Mouse (Mus musculus) left cerebral cortex, postnatal 14 days (tissue): ENCODE measurements around the gene Naa35. TPM values are rescaled to one million over a fixed set of nuclear protein-coding genes. Genes with fewer than 3 reads are reported as not detected.
A peak's percentile ranks its signal among the peaks of the same experiment; 100 is the strongest.

Experiments used
- DNase-seq, 2 experiments: peaks; one replicate each; pipeline ENCODE4 v3.0.0; 2021 to 2022; ENCODE audit warnings: low spot score in 2 of 2, mixed read lengths in 1 of 2
- intact Hi-C: fragments of 180-260 bp; cut with DNase I; formaldehyde crosslinking; loops from one replicate; pipeline ENCODE4 v1.15.1; 2025
- long read RNA-seq, 2 experiments: library from polyadenylated mRNA; stranded (forward); transcript quantifications; one replicate each; pipeline ENCODE4 v2.0.0; 2021
- total RNA-seq, 2 experiments: library from RNA; stranded (reverse); gene quantifications; 2 replicates each; pipeline ENCODE4 v1.2.3; 2021

The Naa35 gene
- 10 to 100 TPM; 89.8 to 98.0 TPM for total RNA-seq
- long read RNA-seq, experiment 1, transcript Naa35-201 (23 exons, 3,793 nt): major isoform, 40 of 56 reads
- long read RNA-seq, experiment 1, partial matches to known transcripts: 8 of 56 reads
- long read RNA-seq, experiment 1, other reads (novel, unspliced or antisense): 8 of 56 reads
- long read RNA-seq, experiment 2, transcript Naa35-201 (23 exons, 3,793 nt): major isoform, 48 of 65 reads
- long read RNA-seq, experiment 2, partial matches to known transcripts: 4 of 65 reads
- long read RNA-seq, experiment 2, other reads (novel, unspliced or antisense): 13 of 65 reads

DNA sequence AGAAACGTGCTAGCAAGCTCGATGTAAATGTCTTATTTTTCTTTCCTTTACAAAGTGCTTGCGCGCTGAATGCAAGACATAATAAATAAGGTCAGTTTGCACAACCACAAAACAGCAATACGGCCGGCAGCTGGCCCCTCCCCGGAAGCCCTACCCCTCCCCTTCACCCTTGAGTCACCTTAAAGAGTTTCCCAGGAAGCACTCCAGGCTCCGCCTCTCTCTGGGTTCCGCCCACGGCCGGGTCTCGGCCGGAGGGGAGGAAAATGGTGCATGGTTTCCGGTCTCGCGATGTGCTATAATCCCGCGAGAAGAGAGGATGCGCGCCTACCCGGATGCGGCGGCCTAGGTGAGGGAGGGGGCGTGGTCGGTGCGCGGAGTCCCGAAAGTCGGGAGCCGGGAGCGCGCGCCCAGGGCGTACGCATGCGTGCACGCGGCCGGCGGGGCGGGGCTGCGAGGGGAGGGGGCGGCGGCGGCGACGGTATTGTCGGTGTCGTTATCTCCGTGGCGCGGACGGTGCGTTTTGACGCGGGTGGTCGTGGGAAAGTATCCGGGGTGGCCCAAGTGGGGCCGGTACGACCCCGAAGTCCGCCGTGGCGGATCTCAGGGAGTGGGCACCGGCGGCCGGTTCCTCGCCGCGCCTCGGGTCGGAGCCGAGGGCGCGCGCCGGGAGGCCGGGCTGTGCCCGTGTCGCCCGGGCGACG, at the start of gene Naa35, which contains the start of gene Agtpbp1:
TSS of gene Naa35 (plus strand) at position 313 of the 701 bp plus-strand sequence.
TSS of gene Agtpbp1 (minus strand) at position 281 of the 701 bp plus-strand sequence.
- peak; percentile 99 to 100 for DNase-seq
- intact Hi-C loops: loop anchor here (1.0 kb wide), 2 partner anchors 25 to 28 kb away; no protein-coding TSS in a partner anchor

DNA sequence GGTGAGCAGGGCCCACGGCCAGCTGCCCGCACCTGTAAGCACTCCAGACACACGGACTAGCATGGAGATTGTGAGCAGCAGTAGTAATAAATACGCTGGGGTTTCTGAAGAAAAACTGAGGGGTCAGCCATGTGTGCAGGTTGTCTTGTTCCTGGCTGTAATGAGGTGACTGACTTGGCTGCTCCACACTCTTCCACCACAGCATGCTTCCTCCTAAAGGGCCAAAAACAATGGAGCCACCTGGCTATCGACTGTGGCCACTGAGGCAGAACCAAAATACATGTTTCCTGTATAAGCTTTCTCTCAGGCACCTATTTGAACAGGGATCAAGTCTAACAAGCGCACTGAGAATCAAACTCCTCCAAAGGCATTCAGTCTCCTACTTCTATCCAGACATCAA, 49.3 kb upstream of the Naa35 start:
- DNase-seq: no peak
- intact Hi-C loops: loop anchor here (10.0 kb wide), 1 partner anchor 189 kb away; no protein-coding TSS in a partner anchor

DNA sequence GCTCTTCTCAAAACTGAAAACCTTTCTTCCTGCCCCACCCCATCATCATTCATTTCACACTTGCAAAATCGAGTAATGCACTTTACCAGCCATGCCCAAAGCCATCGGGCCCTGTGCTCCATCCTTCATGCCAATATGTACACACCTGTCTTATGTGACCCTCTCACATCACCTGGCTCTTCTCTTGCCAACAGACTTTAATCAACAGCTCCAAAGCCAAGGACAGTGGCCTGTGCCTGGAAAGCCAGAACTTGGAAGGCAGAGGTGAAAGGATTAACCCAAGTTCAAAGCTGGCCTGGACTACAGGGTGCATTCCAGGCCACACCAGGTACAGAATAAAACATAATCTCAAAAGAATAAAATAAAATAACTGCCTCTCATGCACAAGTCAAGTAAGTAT, 48.4 kb upstream of the Naa35 start:
- intact Hi-C loops: loop anchor here (10.0 kb wide), 1 partner anchor 188 kb away; no protein-coding TSS in a partner anchor
- DNase-seq: no peak

DNA sequence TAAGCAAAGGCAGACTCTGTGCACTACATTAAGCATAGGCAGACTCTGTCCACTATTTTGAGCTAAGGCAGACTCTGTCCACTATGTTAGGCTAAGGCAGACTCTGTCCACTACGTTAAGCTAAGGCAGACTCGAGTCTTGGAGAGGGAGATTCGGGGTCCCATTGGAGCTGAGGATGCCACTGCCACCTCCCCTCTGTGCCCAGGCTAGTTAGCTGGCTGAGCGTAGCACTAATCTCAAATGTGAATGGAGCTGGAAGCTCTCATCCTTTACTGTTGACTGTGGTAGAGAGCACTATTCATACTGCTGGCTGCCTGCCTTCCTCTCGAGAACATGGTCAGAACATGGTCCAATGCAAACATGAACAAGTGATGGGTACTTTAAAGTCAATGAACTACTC, 46.4 kb upstream of the Naa35 start:
- intact Hi-C loops: loop anchor here (10.0 kb wide), 1 partner anchor 186 kb away; no protein-coding TSS in a partner anchor
- DNase-seq: no peak

DNA sequence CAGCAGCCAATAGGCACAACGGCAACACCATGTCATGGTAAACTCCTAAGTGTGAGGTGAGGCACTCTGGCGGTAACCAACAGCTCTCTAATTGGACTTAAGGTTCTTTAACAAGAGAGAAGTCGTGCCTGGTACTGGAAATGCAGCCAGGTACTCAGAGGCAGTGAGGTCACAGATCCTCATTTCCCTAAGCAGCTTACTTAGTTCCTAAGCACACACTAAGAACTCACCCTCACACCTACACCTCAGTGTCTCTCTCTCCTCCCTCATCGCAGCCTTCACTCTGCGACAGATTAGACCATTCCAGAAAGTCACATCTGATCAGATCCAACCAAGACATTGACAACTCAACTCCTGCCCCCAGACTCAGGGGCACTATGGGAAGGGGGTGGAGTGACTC, 45.0 kb upstream of the Naa35 start:
- DNase-seq: no peak
- intact Hi-C loops: loop anchor here (5.0 kb wide), 1 partner anchor 38 kb away; no protein-coding TSS in a partner anchor

DNA sequence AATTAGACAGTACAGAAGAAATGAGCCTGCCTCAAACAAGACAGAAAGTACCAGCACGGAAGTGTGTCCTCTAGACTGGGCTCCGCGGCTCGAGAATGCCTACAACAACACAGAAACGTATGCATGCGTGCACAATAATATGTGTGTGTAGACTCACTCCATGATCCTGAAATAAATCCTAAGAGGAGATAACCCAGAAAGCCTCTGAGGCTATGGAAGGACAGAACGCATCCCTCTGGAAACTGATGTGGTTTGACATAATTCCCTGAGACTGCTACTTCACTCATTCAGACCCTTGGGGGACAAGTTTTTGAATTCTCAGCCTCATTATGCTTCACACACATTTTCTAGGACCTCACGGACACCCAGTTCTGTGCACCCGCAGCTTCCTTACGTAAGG, 42.6 kb upstream of the Naa35 start:
- no peak for DNase-seq
- intact Hi-C loops: loop anchor here (5.0 kb wide), 1 partner anchor 40 kb away; no protein-coding TSS in a partner anchor

DNA sequence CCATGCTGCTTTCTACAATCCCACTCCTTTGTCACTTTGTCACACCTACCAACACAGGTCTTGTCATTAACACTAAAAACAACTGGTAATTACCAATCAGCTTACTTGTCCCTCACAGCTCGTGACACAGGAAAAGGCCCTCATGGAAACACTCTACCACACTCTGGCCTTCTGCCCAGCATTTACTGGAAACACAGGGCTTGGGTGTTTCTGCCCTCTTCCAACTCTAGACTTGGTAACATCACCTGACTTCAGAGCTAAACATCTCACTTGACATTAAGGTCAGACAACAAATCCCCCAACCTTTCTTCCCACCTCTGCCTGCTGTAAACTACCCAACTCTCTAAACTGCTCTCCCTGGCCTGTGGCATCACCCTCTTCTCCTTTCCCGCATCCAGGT, 38.0 kb upstream of the Naa35 start:
- intact Hi-C loops: no loop called here
- no peak for DNase-seq

DNA sequence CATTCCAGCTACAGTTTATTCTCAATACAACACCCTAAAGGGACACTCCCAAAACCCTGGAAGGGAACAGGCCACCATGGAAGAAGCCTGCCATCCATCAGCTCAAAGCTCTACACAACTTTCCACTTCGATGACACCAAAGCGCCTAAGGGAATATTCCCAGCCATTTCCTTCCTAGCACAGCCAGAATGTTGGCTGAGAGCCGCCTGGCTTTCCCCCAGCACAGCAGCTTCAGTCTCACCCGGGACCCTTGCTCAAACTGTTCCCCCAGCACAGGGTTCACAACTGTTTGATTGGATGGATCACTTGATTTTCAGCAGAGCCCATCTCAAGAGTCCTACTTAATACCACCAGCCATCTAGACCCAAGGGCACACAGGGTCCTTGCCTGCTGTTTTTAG, 37.3 kb upstream of the Naa35 start:
- no peak for DNase-seq
- intact Hi-C loops: no loop called here

DNA sequence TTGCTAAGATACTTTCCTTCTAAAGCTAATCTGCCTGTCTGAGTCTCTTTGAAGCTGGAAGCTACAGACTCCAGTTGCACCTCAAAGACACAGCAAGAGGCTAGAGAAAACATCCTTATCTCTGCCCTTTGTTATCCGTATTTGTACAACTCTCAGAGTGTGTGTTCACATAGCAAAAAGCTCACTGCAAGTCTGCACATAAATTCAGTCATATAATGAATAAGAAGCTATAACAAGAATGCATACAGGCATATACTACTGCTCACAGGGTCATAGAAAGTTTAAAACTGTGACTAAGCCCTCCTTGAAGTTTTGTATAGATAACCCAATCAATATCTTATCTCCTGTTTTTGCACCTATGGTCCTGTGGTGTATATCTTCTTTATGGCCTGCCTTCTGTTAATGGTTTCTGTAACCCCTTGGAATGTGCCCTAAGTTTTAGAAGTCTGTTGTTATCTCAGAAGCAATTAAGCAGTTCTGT, 35.7 kb upstream of the Naa35 start:
- intact Hi-C loops: no loop called here
- DNase-seq: no peak

DNA sequence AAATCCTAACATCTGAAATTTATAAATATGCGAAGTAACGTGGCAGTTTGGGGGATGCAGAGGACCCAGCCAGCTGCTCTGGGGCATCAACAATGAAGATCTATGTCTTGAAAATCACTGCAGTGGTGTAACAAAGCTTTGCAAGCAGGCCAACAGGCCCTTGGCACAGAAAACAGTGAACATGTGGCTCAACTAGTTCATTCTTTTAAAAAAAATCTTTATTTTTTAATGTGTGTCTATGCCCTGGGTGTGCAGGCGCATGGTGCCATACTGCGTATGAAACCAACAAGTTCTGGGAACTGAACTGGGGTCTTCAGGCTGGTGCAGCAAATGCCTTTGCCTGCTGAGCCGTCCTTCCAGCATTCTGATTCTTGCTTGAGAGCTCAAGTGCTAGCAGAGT, 32.8 kb upstream of the Naa35 start:
- intact Hi-C loops: no loop called here
- DNase-seq: no peak

DNA sequence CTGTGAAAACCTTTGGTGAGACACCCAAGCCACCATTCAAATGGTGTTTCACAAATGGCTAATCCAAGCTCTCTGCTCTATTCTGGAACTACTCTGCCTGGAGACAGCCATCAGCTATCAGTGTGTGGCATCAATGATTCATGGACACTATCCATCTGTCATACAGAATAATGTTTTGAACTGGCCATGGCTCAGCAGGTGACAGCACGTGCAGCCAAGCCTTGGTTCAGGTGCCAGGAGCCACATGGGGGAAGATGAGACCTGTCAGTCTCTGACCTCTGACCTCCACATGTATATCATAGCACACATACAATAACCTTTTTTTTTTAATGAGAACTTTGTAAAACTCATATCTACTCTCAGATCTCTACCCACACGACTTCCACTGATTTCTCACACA, 32.3 kb upstream of the Naa35 start:
- intact Hi-C loops: no loop called here
- DNase-seq: no peak

DNA sequence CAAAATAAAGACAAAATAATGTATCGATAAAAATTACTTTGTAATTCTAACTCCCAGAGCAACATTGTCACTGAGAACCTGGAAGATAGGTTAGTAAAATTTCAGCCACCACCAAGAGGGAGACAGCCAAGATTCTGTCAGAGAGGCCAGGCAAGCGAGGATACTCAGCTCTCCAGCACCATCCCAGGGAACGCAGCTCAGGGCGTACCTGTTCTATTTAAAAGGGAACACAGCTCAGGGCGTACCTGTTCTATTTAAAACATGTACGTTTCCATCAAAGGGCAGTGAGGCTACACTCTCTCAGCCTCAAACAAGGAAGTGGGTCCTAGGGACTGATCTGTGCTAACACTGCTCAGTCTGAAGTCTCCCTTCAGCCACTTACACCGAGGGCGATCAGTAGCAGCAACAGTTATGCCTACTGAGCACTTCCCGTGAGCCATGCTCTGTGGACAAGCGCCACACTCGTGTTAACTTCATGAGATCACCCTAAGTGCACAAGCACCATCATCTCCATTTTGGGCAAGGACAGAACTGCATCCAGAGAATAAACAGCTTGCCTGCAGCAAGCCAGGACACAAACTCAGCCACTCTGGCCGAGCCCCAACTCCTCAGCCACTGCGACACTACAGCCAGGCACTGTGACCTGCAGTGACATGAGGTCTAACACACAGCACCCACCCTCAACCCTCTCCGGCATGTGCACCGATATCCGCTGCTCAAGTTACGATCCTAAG, 30.1 kb upstream of the Naa35 start:
- no peak for DNase-seq
- intact Hi-C loops: no loop called here

DNA sequence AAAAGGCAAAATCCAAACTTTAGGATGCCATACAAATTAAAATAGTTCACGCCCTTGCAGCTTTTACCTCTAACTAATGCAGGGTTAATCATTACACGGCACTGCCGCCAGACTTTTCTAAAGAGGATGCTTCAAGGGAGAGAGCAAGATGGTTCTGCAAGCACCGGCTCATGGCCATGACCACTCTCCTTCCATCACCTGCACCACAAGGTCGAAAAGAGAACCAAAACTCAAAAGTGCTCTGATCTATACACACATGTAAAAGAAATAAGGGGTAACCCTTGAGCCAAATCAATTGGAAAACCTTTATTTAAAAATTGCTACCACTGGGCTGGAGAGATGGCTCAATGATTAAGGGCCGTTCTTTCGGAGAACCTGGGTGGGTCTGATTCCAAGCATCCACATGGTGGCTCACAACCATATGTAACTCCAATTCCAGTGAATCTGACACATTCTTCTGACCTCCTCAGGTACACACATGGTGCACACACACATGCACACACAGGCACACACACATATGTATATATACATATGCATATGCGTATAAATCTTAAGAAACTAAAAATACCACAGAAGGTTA, 29.4 kb upstream of the Naa35 start:
- intact Hi-C loops: no loop called here
- no peak for DNase-seq

DNA sequence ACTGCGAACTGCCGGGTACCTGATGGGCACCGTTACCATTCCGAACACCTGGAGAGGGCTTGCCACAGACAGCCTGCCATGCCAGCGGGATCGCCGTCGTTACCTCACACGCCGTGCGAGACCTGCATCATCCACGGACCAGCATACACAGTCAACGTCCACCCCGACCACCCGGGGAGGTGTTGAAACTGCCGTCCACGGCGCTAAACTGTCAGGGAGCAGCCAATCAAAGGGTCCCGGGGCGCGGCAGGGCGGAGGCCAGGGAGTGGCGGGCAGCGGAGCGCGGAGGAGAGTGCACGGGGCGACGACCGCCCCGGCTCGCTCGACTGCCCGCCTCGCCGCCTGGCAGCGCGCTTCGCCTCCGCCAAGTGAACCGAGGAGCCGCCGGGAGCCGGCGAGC, 28.4 kb upstream of the Naa35 start:
- intact Hi-C loops: loop anchor here (1.0 kb wide), 1 partner anchor 29 kb away; the partner anchor contains the start of genes Agtpbp1 and Naa35
- DNase-seq: peak in 1 of 2 experiments; percentile 37

DNA sequence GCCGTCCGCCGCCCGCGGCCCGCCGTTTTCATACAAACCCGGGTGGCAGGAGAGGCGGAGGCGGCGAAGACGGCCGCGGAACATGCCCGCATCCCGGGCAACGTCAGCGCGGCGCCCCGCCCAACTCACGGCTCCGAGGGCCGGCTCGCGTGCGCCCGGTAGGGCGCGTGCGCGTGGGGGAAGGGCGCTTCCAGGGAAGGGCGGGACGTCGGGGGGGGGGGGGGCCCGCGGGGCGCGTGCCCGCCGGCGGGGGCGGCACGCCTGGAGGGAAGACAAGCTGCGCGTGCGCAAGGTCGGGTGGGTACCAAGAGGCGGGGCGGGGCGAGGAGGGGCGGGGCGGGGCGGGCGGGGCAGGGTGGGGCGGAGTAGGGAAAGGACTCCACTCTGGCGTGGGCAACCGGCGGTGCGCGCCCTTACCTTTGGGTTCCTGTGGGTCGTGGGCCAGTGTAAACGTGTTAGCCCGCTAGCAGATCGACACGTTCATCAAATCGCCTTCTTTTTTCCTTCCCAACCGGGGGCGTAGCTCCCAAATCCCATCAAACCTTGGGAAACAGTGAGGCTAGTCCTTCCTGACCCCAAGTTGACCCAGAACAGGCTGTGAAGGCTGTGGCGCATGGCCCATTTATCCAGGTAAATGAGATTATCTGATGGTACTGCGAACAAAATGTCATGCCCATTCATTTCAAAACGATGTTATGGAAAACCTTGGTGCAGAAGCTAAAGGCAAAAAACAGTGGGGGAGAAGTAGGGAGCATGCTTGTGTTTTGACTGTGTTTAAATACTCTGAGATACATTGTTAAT, 27.7 kb upstream of the Naa35 start:
- intact Hi-C loops: loop anchor here (1.0 kb wide), 1 partner anchor 28 kb away; the partner anchor contains the start of genes Agtpbp1 and Naa35
- peak; percentile 88 to 91 for DNase-seq

DNA sequence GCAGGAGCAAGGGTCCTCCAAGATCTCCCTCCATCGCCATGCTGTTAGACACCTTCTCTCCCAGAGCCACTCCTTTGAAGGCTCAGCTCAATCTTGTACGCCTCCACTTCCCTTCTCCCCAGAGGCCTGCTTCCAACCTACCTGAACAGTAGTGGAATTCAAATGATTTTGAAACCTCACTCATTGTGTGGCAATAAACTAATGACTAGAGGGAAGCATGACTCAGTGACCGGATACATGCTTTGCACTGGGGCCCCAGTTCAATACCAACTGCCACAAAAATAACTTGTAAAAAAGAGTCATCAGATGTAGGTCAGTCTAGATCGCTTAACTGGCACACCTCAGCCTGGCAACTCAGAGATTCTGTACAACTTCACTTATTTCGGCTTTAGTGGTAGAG, 26.3 kb upstream of the Naa35 start:
- intact Hi-C loops: no loop called here
- no peak for DNase-seq

DNA sequence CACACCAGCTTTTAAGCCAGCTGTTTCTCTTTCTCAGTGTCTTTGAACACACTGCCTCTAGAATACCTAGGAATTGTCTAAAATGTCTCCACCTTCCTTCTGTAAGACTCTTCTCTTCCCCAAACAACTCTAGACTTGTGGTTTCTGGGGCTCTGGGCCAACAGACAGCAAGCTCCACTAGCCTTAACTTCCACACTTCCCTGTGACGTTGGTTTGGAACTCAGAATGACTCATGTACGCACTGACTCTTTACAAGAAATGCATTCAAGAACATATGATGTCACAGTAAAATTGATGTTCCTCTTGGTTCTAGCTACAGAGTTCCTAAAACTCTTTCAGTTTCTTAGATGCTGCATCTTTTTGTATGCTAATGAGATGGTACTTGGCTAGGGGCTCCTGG, 22.6 kb upstream of the Naa35 start:
- intact Hi-C loops: no loop called here

DNA sequence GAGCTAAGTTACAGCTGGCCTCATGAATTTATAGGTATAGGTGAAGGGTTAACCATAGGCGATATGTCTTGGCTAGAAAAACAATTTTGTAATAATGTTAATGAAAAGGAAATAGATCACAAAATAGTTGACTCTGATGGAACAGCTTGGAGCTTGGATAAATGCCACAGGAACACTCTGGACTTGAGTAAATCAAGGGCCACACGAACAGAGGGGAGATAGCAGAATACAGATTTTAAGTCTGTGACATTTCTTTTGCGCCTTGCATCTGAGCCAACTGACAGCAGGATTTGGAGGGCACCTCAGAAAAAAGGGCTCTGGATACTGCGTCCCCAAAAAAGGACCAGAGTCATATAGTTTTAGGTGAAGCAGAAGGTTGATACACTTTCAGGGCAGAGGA, 20.6 kb upstream of the Naa35 start:
- intact Hi-C loops: no loop called here
- no peak for DNase-seq

More for the DNA sequence above, 22.6 kb upstream of the Naa35 start:
- DNase-seq: no peak

DNA sequence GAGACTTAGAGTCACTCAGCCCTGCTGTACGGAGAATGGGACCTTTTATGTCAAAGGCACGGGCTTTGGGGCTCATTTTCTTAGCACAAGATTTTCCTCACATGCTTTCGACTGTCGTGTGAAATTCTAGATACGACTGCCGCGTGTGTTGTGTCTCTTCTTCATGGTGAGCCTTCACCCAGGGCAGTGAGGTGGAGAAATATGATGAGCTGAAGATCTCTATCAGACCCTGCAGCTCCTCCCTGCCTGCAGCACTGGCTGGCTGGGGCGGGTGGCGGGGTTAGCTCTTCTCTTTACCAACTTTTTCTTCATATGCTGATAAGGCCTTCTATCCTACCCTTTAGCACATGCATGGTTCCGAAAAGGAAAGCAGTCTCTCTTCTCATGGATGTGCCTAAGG, 20.1 kb upstream of the Naa35 start:
- intact Hi-C loops: no loop called here

More for the DNA sequence above, 20.1 kb upstream of the Naa35 start:
- no peak for DNase-seq
